Mouse (Mus musculus): Measurements from ENCODE around the gene Hoxa6. TPM values are rescaled to one million over a fixed set of nuclear protein-coding genes. Genes with fewer than 3 reads are reported as not detected.

Gene Hoxa6
- total RNA-seq, 2 experiments from 2014 or later = not detected

DNA sequence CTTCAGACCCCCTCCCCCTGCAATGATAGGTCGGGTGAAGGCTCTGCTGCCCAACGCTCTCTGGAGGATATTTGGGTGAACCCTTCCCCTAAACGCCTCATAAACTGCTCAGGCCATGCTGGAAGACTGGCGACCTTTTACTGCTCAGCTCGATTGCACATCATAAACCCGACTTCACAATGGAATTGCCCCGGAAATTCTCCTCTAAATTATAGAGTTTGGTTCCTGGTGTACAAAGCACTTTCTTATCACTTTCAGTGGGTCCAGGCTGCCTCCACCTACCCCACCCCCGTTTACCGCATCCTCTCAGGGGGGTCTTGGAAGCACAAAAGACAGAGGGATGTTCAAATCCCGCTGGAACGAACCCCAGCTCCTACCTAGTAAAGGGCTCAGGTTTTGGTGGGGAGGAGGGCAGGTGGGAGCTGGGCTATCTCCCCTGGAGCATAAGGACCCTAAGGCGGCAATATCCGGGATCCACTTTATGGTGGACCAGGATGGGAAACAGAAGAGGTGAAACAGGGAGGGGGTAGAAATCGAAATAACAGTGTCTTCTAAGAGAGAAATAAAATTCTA is 10.2 kb upstream of the Hoxa6 start:
- DNase-seq = peak in 1 of 2 experiments; percentile 2
- intact Hi-C loops (cut with DNase I) = loop anchor here (5.0 kb wide), 2 partner anchors 836 to 1041 kb away; no protein-coding TSS in a partner anchor

DNA sequence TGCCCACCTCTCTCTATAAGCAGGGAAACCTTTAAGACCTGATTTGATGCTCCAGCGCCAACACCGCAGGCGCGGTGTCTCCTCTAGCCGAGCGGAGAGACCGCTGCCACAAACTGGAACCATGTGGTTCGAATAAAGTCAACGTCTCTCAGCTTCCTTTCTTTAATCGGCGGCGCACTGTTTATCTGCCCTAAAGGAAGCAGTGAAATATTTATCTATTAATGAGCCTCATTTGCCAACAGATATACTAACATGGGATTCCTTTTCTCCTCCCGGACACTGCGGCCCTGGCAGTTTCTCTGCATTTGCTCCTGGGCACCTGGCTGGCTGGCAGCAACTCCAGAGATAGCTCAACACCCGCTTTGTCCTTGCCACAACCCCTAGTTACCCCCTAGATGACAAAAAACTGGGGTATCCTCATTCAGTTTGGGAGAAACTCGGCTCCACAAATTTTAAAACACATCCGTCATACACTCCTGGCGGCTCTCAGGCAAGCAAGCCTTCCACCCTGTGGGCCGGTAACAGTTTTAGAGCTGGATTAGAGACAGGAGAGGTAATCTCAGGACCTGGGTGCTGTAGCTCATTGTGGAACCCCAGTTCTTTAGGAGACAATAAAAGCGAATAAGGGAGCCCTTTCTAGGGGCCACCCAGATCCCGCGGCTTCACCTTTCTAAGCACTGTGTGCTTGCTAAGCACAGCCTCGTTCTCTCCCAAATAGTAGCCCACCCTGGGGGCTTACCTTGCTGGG is 9.5 kb upstream of the Hoxa6 start:
- peak in 1 of 2 experiments; percentile 7 for DNase-seq

DNA sequence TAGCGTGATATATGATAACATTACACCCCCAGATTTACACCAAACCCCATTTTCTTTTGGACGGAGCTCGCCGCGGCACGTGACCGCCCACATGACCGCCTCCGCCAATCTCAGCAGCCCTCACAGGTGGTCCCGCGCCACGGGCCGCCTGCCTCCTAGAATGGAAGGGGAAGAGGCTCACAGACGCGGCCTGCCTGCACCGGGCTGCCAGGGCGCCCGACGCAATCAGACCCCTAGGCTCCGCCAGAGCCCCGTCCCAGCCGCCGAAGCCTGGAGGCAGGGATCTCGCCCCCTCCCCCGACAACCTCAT is 8.9 kb upstream of the Hoxa6 start:
- intact Hi-C loops (cut with DNase I) = loop anchor here (5.0 kb wide), 2 partner anchors 835 to 1040 kb away; no protein-coding TSS in a partner anchor
- no peak for DNase-seq

More for the DNA sequence above, 9.5 kb upstream of the Hoxa6 start:
- intact Hi-C loops (cut with DNase I) = loop anchor here (5.0 kb wide), 2 partner anchors 836 to 1041 kb away; no protein-coding TSS in a partner anchor

- intact Hi-C loops (cut with DNase I) = loop anchor here (5.0 kb wide), 2 partner anchors 835 to 1040 kb away; no protein-coding TSS in a partner anchor
- peak in 1 of 2 experiments; percentile 24 for DNase-seq
Measured at GRCm38 (mm10) chr6:52216691-52217458, 8.4 kb upstream of the Hoxa6 start.

- DNase-seq = no peak
- intact Hi-C loops (cut with DNase I) = loop anchor here (5.0 kb wide), 2 partner anchors 834 to 1039 kb away; no protein-coding TSS in a partner anchor
Measured at GRCm38 (mm10) chr6:52215771-52216535, 7.4 kb upstream of the Hoxa6 start.

DNA sequence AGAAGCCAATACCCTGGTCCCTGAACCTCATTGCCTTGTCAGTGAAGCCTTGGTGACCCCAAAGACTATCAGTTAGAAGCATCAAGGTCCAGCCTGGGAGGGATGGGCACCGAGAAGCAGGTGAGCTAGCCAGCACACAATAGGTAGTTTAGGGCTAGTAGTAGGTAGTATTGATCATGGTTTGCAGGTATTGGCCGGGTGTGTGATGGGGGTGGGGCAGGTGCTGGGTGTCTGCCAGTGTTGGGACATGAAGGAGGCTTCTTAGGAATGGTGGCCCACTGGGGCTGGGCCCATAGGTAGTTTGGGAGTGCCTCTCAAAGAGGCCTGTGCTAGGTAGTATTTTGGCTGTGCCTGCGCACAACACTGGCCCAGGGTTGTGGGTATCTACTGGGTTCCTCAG is 6.5 kb upstream of the Hoxa6 start:
- DNase-seq = no peak
- intact Hi-C loops (cut with DNase I) = loop anchor here (5.0 kb wide), 2 partner anchors 833 to 1038 kb away; no protein-coding TSS in a partner anchor

GRCm38 (mm10) chr6:52214271-52214670 is 5.7 kb upstream of the Hoxa6 start:
- intact Hi-C loops (cut with DNase I) = no loop called here
- DNase-seq = no peak

DNA sequence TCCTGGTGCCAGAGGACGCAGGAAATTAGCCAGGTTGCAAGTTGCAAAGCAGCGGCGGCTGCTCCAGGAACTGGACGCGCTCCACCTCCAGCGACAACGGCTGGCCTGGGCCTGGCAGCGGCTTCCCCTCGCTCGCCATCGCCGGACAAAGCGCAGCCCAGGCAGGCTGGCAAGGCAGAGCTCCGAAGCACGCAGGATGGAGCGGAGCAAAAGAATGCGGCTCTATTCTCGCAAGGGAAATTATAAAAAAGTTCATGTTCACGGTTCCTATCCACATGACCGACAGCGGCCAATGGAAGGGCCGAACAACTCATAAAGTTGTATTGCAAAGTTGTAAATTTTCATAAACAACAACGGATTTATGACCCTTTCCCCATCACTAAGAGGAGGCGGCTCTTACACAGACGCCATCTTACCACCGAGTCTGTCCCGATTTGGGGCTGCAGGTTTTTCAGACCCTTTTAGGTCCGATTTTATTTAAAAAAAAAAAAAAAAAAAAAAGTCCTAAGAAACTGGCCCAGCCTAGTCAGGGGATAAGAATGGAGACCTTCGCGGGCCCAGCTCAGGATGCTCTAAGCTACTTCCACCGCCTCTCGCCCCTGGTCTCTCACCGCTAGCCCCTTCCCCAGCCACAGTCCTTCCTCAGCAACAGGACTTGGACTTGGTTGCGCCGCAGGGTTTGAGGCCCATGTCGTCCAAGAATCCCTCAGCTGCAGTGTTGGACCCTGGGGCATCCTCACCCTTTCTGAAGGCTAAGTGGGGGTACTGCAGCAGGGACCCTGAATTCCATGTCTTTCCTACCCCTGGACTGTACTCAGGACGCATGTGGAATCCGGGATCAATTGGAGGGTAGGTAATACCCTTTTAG is 4.8 kb upstream of the Hoxa6 start, which contains the start of the genes Hoxa3 and Gm28308:
Gene Hoxa3, minus strand, starts transcription at position 218 of the 868 bp plus-strand sequence.
Gene Gm28308, minus strand, starts transcription at position 221 of the 868 bp plus-strand sequence.
- intact Hi-C loops (cut with DNase I) = no loop called here
- peak in 1 of 2 experiments; percentile 55 for DNase-seq

DNA sequence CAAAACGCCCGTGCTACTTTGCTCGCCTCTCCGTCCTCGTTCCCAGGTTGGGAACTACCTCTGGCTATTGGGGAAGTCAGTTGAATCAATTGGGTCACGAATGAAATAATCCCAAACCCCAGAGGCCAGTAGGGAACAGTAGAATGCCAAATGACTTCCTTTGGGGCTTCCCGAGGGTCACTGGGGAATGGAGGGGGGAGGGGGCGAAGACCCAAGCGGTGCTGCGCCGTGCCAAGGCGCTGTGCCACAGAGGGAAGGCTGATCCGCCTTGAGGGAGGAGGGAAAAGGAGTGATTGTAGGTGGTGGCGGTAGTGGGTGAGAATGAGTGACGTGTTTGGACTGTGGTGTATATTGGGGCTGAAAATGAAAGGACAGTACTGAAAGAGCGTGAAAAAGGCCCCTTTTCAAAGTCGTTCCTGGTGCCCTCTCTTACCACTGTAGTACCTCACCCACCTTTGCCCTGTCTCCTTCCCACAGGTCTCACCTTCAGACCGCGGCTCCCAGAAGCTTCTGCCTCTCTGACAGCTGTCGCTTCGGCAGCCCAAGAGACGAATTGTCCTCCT is 4.1 kb upstream of the Hoxa6 start:
- no peak for DNase-seq
- intact Hi-C loops (cut with DNase I) = no loop called here

DNA sequence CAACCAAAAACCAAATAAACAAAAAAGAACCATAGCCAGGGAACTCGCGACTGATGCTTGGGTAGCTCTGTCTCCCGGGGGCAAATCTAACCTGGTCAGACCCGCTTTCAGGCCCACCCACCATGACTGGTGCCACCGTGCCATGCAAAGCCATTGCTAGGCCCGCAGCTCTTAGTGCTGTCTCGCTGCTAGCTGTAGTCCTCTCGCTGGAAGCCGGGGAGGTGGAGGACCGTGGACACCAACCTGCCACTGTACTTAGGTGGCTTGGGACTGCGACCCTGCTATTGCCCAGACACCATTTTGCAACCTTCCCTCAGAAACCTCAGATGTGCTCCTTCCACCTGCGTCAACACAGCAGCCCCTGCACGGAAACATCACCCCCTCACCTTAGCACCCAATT is 3.4 kb upstream of the Hoxa6 start:
- intact Hi-C loops (cut with DNase I) = no loop called here
- no peak for DNase-seq

DNA sequence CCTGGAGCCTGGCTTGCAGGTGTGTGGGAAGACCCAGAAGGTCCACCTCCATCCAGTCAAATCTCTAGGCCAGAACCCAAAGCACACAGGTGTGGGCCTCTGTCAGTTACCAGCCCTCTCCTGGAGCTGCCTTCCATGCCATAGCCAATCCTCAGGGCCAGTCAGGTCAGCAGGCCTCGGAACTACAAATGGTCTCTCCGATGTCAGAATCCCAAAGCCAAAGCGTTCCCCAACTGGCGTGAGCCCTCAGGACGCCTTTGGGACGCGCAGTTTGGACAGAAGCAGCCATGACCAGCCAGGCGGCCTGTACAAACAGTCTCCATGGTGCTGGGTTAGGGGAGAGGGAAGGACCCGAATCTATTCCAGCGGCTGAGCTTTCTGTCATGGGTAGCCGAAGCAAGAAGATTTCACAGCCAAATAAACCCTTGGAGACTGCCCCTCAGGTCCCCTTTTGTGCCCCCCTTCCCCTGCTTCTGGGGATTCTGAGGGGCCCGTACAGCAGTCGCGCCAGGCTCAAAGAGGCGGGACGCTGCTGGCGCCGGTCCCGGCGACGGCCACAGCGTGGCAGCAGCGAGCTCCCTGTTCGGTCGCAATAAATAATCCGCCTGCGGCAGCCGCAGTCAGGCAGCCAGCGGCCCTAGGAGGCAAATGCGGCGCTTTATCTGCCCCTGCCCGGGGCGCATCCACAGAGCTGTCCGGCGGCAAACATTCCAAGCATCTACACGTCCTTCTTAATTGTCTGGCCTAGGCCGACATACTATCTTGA is 2.8 kb upstream of the Hoxa6 start:
- peak; percentile 75 to 77 for DNase-seq
- intact Hi-C loops (cut with DNase I) = no loop called here

DNA sequence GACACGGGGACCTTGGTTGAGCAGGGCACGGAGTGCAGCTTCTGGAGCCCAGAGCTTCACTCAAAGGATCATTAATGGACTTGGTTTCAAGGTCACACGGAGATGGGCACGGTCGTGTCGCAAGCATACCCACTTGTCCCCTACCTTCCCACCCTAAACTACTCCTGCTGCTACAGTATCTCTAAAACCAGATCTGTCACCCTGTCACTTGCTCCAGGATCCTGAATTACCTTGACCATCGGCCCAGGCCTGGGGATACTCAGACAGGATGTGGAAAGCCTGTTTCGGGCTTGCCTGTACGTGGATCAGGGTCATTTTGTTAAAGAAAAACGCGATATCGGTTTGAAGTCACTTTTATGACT is 1.1 kb upstream of the Hoxa6 start:
- DNase-seq = no peak
- intact Hi-C loops (cut with DNase I) = no loop called here

- intact Hi-C loops (cut with DNase I) = no loop called here
Measured at GRCm38 (mm10) chr6:52208868-52209684, 554 bp upstream of the Hoxa6 start.

GRCm38 (mm10) chr6:52207684-52207976 is 892 bp downstream of the Hoxa6 start:
- intact Hi-C loops (cut with DNase I) = no loop called here
- DNase-seq = no peak

More at GRCm38 (mm10) chr6:52208868-52209684, 554 bp upstream of the Hoxa6 start:
- DNase-seq = no peak

DNA sequence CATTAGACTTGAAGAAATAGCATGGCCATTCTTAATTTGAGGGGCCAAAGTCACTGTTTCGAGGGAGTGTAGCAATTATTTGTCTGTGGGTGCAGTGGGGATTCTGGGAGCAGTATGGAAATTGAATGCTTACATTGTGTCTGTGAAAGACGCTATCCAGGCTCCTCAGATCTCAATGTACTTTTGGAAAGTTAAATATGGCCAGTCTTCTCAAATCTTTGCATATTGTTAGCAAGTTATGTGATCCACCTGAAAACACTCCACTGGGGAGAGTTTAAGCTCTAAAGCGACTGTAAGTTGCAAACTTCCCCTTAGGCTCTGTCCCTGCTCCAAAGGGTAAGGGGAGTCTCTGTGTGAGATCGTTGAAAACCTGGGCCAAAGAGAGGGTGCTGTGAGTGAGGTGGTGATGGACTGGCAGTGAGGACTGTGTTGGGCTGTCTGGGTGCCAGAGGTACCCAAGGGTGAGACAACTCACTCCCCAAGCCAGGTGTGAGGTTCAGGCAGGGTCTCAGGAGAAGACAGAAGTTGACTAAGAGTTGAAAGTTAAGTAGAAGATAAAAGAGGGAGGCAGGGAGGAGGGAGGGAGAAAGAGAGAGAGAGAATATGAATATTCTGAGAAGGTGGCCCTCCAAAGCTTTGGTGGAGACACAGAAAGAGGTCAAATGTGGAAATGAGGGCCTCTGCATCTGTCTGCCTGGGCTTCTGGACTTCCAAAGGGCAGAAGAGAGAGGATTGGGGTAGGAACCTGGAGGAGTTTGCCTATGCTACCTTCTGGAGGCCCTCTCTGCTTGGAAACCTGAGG is 1.4 kb downstream of the Hoxa6 start:
- no peak for DNase-seq
- intact Hi-C loops (cut with DNase I) = no loop called here

Data from heart, postnatal 36 days (tissue).